8 mouse cellular contexts compared by ENCODE assay signal in the genomic region with DNA sequence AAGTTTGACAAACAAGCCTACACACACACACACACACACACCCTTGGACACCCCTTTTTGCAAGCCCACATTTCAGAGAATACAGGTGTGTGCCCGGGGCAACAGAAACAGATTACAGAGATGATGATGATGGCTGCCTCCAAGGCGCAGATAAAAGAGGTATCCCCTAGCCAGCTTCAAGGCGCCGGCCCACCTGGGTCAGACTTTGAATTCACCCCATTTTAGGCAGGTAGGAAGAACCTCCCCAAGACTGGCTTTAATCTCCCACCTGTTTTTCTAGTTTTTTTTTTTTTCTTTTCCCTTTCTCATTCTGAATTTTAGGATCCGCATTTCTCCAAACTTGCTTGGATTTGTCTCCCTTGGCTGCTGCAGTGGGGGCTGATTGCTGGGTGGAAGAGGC. TPM values are rescaled to one million over a fixed set of nuclear protein-coding genes. Genes with fewer than 3 reads are reported as not detected.
A peak's percentile ranks its signal among the peaks of the same experiment; 100 is the strongest.
DNase-seq lines count a peak whose midpoint lies in the region; ATAC-seq and TF ChIP-seq lines count a peak whose summit lies in the region.

No protein-coding gene starts in this region.

- H3K36me3 ChIP-seq in spleen, adult 2 months (ENCODE audit: control insufficient read depth, insufficient read depth, low read length) = no peaks in the 10 kb centered on the region
- no peaks in the 10 kb centered on the region for H3K36me3 ChIP-seq in liver, embryonic 11.5 days (ENCODE audit: control insufficient read depth, insufficient read depth, low read length)

- H3K4me3 ChIP-seq in cerebellum, adult 2 months (replicated peaks; ENCODE audit: insufficient read depth, low read depth, low read length) = peak overlapping the region; percentile 44
- peak overlapping the region; percentile 92 for H3K4me3 ChIP-seq in spleen, adult 2 months (ENCODE audit: extremely low read depth, insufficient read depth, insufficient read length)
- peak overlapping the region; percentile 78 for H3K4me3 ChIP-seq in liver, embryonic 11.5 days (ENCODE audit: low read depth, low read length)

- no peak for TF ChIP-seq CTCF in cerebellum, adult 2 months (IDR thresholded peaks at IDR 0.05; ENCODE audit: borderline replicate concordance, insufficient read depth, low read depth, low read length)
- TF ChIP-seq CTCF in spleen, adult 2 months (IDR thresholded peaks at IDR 0.05; ENCODE audit: extremely low read depth, insufficient read depth, insufficient read length, insufficient replicate concordance) = no peak

- ATAC-seq in liver, embryonic 11.5 days (replicated peaks; ENCODE audit: low FRiP score) = no peak

- TF ChIP-seq POLR2A in cerebellum, adult 2 months (IDR thresholded peaks at IDR 0.05; ENCODE audit: borderline replicate concordance, insufficient read depth, low read length) = no peak
- no peak for TF ChIP-seq POLR2A in spleen, adult 2 months (IDR thresholded peaks at IDR 0.05; ENCODE audit: low read depth, low read length)

- WGBS in cerebellum, adult 2 months = 52% methylated on average over 5 of the region's 5 CpGs
- 40% methylated on average over 5 of the region's 5 CpGs for WGBS in spleen, adult 2 months
- 17% methylated on average over 5 of the region's 5 CpGs for WGBS in liver, embryonic 11.5 days

- no peak overlapping the region for H3K27ac ChIP-seq in cerebellum, adult 2 months (ENCODE audit: insufficient read depth, low read length)
- no peak overlapping the region for H3K27ac ChIP-seq in spleen, adult 2 months (ENCODE audit: insufficient read depth, low read length)
- peak overlapping the region; percentile 59; the same call in 1 of the 2 replicates for H3K27ac ChIP-seq in liver, embryonic 11.5 days (ENCODE audit: low read depth, low read length)

- no peak for DNase-seq in cerebellum, adult 2 months
- no peak for DNase-seq in cerebellum, postnatal 4 days (ENCODE audit: low spot score in 2 of 2)
- no peak for DNase-seq in spleen, adult 2 months (ENCODE audit: low read depth in 1 of 2, low spot score in 2 of 2)
- DNase-seq in spleen, adult 12 weeks (ENCODE audit: low spot score) = no peak
- DNase-seq in liver, embryonic 11.5 days (ENCODE audit: low spot score) = no peak
- peak; percentile 22 for DNase-seq in thymus, postnatal 4 days
- DNase-seq in cerebellum, postnatal 25 days = no peak
- DNase-seq in spleen, postnatal 10 days (ENCODE audit: low spot score in 2 of 2) = no peak

- peaks cover 4% of the 10 kb centered on the region; the same call in 1 of the 2 replicates for H3K4me1 ChIP-seq in cerebellum, adult 2 months (ENCODE audit: control insufficient read depth, insufficient read depth, low read length)
- H3K4me1 ChIP-seq in spleen, adult 2 months (ENCODE audit: control insufficient read depth, insufficient read depth, insufficient read length) = peaks cover 4% of the 10 kb centered on the region; the same call in 1 of the 2 replicates
- peaks cover 8% of the 10 kb centered on the region; the same call in 1 of the 2 replicates for H3K4me1 ChIP-seq in liver, embryonic 11.5 days (replicated peaks; ENCODE audit: control insufficient read depth, insufficient read depth, low read length)

- H3K9ac ChIP-seq in liver, embryonic 11.5 days (ENCODE audit: low read depth, low read length) = peak overlapping the region; percentile 72

- no peaks in the 10 kb centered on the region for H3K9me3 ChIP-seq in liver, embryonic 11.5 days (ENCODE audit: control insufficient read depth, low read length)

- H3K4me2 ChIP-seq in liver, embryonic 11.5 days = peak overlapping the region; percentile 71

- peaks cover 3% of the 10 kb centered on the region; the same call in 1 of the 2 replicates for H3K27me3 ChIP-seq in cerebellum, adult 2 months (ENCODE audit: control insufficient read depth, insufficient read depth, low read length)
- H3K27me3 ChIP-seq in spleen, adult 2 months (ENCODE audit: control insufficient read depth, insufficient read depth, low read length) = no peaks in the 10 kb centered on the region
- H3K27me3 ChIP-seq in liver, embryonic 11.5 days (replicated peaks; ENCODE audit: control insufficient read depth, insufficient read depth, low read length) = 0 out of 2 replicates have a peak, but pooled peaks cover 3% of the 10 kb centered on the region

RNA-seq across cellular contexts. Expression of a gene that starts 0.4 kb away (rescaled TPM):
- polyA plus RNA-seq in cerebellum, adult 2 months (2012; rRNA removed) = 4.7 and 5.5 TPM in 2 replicates
- 2.5 and 3.6 TPM in 2 replicates for polyA plus RNA-seq in spleen, adult 2 months (2012; rRNA removed)
- polyA plus RNA-seq in liver, embryonic 11.5 days (2014; fragmentation: Nextera tagmentation; extraction: Ambion mirVana) = 6.7 and 7.1 TPM in 2 replicates
